Mouse (Mus musculus) kidney, adult 11 months (tissue): ENCODE data around the gene Slc25a19.

Source experiments
- DNase-seq: peaks from one replicate; pipeline ENCODE4 v3.0.0; 2022

The Slc25a19 gene

GRCm38 (mm10) chr11:115618001-115618400, 10.1 kb downstream of the Slc25a19 start:
- peak; percentile 66 for DNase-seq

- DNase-seq, result peak; percentile 80
Measured at GRCm38 (mm10) chr11:115616893-115617292, 11.2 kb downstream of the Slc25a19 start.

DNA sequence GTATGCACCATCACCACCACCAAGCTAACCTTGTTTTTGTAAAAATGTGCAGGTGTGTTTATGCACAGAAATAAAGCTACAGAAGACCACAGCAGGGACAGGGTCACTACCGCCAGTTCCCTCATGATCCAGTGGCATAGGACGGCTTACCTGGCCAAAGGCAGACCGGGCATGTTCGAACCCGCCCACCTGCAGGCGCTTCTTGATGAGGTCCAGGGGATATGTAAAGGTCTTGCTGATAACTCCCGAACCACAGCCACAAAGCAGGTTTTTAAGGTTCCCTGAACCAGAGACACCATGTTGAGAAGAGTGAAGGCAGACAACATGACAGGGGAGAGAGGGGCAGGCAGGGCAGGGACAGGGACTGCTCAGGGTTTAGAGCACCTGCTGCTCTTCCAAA, 11.7 kb downstream of the Slc25a19 start:
- DNase-seq, result peak; percentile 25

DNA sequence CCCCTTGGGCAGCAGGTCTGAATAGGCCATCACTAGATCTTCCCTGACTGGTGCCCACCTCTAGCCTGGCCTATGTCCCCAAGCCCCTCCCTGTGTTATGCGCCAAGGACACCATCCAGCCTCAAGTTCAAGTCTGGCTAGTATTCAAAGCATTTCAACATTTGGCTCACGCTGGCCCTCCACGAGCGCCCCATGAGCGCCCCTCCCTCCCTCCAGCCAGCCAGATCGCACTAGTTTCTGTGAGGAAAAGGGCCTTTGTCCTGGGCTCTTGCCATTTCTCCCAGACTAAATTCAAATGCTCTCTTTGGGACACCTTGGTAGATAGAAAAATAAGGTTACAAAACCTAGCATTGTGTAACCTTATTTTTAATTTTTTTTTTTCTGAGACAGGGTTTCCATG, 12.2 kb downstream of the Slc25a19 start:
- DNase-seq, result peak; percentile 71

GRCm38 (mm10) chr11:115615108-115615825, 12.8 kb downstream of the Slc25a19 start:
- peak; percentile 23 for DNase-seq

GRCm38 (mm10) chr11:115614346-115615107, 13.6 kb downstream of the Slc25a19 start:
- DNase-seq, result peak; percentile 61

DNA sequence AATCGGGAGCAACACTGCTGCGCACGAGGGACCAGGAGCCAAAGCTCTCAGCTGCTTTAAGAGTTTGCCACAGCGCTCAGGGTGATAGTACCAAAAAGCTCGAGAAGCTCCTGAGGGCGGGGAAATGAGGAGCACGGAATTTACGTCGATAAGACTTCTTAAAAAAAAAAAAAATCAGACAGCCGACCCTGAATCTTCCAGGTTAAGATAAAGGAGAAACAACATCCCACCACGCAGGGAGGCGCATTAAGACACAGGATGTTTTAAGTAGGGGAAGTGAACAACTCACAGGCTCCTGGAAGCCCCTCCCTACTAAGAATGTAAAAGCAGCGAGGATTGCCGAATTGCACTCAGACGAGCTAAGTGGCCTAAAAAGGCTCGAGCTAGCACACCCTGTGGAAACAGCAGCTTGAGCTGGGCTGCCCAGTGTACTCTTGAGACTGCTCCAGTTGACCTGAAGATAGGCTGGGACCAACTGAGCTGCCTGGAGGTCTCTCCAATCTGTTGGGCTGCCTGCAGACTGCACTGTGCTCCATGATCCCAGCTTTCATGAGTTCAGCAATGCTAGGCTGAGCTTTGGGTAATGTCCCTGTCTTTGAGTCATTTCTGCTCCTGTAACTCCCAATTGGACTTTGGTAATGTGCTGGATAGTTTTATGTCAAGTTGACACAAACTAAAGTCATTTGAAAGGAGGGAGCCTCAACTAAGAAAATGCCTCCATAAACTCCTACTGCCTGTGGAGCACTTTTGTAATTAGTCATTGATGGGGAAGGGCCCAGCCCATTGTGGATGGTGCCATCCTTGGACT, 14.8 kb downstream of the Slc25a19 start:
- DNase-seq, result peak; percentile 44

DNA sequence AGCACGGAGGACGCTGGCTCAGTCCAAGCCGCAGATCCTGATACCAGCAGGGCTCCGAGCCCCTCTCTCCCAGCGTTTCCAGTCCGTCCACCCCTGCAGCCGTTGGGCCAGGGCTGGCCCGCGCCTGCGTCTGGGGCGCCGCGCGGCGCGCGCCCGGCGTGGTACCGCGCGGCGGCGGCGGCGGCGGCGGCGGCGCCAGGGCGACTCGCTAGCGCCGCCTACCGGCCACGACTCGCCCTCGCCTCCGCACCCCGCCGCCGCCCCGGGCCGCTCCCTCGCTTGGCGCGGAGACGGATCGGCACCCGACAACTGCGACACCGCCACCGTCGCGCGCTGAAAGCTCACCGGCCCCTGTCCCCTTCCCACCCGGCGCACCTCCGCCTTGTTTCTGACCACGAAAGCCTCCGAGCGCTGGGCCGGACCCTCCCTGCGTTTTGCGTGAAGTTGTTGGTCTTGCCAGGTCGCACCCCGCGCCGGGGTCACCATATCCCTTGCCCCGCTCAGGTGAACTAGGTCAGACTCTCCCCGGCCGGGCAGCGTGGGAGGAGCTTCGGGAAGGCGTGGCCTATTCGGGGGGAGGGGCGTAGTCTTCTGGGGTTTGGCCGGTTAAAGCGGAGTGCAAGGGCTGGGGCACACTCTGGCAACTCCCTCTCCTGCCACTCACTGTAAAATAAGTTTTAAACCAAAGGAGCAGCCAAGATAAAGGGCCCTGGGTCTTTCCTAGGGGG, 15.5 kb downstream of the Slc25a19 start, which contains the start of gene Mif4gd:
Gene Mif4gd, minus strand, starts transcription at position 560 of the 728 bp plus-strand sequence.
- peak; percentile 95 for DNase-seq

GRCm38 (mm10) chr11:115612059-115612409, 16.1 kb downstream of the Slc25a19 start:
- peak; percentile 85 for DNase-seq

DNA sequence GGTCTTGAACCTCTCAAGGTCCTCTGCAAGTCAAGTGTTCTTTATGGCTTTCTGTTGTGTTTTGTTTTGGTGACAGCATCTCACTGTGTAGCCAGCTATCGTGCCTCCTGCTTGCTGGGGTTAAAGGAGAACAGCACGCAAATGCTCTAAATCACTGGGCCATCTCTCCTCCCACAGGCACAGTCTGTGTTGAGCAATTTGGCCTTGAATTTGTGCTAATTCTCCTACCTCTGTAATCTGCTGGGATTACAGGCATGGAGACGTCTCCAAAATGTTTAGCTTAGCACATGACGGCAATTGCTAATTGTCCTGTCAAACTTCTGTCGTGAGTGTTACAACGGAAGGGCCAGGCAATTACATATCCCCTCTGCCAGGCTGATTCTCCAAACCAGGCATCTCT, 16.9 kb downstream of the Slc25a19 start:
- no peak for DNase-seq

DNA sequence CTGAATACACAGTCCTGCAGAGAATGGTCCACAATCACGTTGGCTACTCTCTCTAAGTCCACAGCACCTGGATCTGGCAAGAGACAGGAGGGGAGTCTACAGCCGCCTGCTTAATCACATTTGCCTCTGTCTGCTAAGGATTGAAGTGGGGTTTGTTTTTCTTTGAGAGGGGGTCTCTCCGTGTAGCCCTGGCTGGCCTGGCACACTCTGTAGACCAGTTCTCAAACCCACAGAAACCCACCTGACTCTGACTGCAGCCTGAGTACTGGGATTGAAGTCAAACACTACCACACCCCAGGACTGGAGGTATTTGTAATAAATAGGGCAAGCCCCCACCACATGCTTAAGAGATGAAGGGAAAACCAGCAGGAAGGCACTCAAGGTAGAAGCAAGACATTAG, 18.5 kb downstream of the Slc25a19 start:
- DNase-seq, result no peak

GRCm38 (mm10) chr11:115608421-115609399, 19.4 kb downstream of the Slc25a19 start:
- DNase-seq, result peak; percentile 18

GRCm38 (mm10) chr11:115606733-115607132, 21.4 kb downstream of the Slc25a19 start:
- no peak for DNase-seq

DNA sequence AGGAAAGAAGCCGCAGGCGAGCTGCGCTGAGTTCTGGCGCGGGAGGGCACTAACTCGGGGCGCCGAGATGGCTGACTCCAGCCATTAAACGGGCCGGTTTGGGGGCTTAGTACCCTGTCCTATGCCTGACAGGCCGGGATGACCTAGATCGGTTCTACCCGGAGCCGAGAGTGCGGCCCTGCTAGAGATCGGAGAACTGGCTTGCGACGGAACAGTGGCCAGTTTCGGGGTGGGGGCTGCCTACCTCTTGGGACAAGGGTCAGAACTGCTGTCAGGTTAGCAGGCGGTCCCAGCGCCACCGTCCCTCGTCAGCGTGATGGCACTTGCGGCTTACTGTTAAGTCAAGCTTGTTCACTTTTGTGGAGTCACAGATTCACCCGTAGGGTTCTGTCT, 23.8 kb downstream of the Slc25a19 start:
- peak; percentile 62 for DNase-seq

- peak; percentile 92 for DNase-seq
Measured at GRCm38 (mm10) chr11:115603476-115604303, 24.4 kb downstream of the Slc25a19 start, which contains the start of the genes Mrps7 and Gga3. Mrps7 (plus strand) TSS chr11:115603925. Gga3 (minus strand) TSS chr11:115604051.

DNA sequence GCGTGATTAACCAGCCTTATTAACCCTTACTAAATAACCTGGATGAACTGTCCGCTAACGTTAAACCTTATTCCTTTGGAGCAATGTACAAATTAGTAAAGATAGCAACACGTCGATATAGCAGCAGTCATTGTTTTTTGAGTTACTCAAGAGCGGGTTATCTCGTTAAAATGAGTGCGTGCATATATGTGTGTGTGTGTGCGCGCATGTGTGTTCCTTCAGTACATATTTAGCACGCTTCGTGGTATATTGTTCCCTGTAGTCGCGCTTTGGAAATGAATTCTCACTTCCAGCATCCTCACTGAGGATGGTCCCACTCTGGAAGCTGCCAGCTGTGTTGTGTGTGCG, 25.0 kb downstream of the Slc25a19 start:
- no peak for DNase-seq

- DNase-seq, result no peak
Measured at GRCm38 (mm10) chr11:115601174-115601573, 26.9 kb downstream of the Slc25a19 start.

- no peak for DNase-seq
Measured at GRCm38 (mm10) chr11:115600743-115601142, 27.4 kb downstream of the Slc25a19 start.

GRCm38 (mm10) chr11:115599722-115600121, 28.4 kb downstream of the Slc25a19 start:
- no peak for DNase-seq

DNA sequence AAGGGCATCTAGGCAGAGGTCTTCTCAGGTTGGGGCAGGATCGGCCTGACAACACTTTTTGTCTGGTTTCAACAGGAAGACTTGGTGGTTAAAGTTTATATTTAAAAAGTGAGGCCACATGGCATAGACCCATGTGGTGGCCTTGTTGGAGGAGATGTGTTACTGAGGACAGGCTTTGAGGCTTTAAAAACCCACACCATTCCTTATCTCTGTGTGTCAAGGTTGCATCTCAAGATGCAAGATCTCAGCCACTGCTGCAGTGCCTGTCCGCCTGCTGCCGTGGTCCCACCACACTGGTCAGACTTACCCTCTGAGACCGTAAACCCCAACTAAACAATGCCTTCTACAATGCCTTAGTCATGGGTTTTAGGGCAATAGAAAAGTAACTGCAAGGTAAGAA, 29.8 kb downstream of the Slc25a19 start:
- DNase-seq, result no peak
